Mouse (Mus musculus) mesoderm, embryonic 11.5 days (tissue): ENCODE results near the gene Tent5a.
A peak's percentile ranks its signal among the peaks of the same experiment; 100 is the strongest.

Experiments
- DNase-seq: peaks from one replicate; pipeline ENCODE4 v3.0.0-alpha.2; 2012; ENCODE audit warnings: low read depth, low spot score

Gene Tent5a

GRCm38 (mm10) chr9:85327242-85328211, at the start of gene Tent5a:
Tent5a (minus strand) TSS chr9:85327348.
- DNase-seq, result peak; percentile 89

GRCm38 (mm10) chr9:85376643-85377307, 49.6 kb upstream of the Tent5a start:
- no peak for DNase-seq

- DNase-seq, result no peak
Measured at GRCm38 (mm10) chr9:85375152-85375551, 48.0 kb upstream of the Tent5a start.

- no peak for DNase-seq
Measured at GRCm38 (mm10) chr9:85372034-85372433, 44.9 kb upstream of the Tent5a start.

GRCm38 (mm10) chr9:85369512-85369911, 42.4 kb upstream of the Tent5a start:
- no peak for DNase-seq

GRCm38 (mm10) chr9:85357154-85357860, 30.2 kb upstream of the Tent5a start:
- DNase-seq, result no peak

- DNase-seq, result no peak
Measured at GRCm38 (mm10) chr9:85355559-85355958, 28.4 kb upstream of the Tent5a start.

- DNase-seq, result no peak
Measured at GRCm38 (mm10) chr9:85347823-85348523, 20.8 kb upstream of the Tent5a start.

GRCm38 (mm10) chr9:85342892-85343785, 16.0 kb upstream of the Tent5a start:
- no peak for DNase-seq

- no peak for DNase-seq
Measured at GRCm38 (mm10) chr9:85340303-85340702, 13.2 kb upstream of the Tent5a start.

GRCm38 (mm10) chr9:85336046-85336445, 8.9 kb upstream of the Tent5a start:
- no peak for DNase-seq

- no peak for DNase-seq
Measured at GRCm38 (mm10) chr9:85331521-85331920, 4.4 kb upstream of the Tent5a start.

GRCm38 (mm10) chr9:85328259-85328658, 1.1 kb upstream of the Tent5a start:
- DNase-seq, result peak; percentile 91

GRCm38 (mm10) chr9:85326292-85327241, 581 bp downstream of the Tent5a start:
- peak; percentile 43 for DNase-seq

- no peak for DNase-seq
Measured at GRCm38 (mm10) chr9:85325201-85325868, 1.8 kb downstream of the Tent5a start.

- no peak for DNase-seq
Measured at GRCm38 (mm10) chr9:85324158-85324875, 2.8 kb downstream of the Tent5a start.

- DNase-seq, result no peak
Measured at GRCm38 (mm10) chr9:85320167-85320951, 6.8 kb downstream of the Tent5a start.
